Mouse (Mus musculus) myocyte (in vitro differentiated cells): Measurements from ENCODE around the gene Ciz1. TPM values are rescaled to one million over a fixed set of nuclear protein-coding genes. Genes with fewer than 3 reads are reported as not detected.

Source experiments
- H3K27me3 ChIP-seq: one replicate; pipeline ENCODE4 v1.6.1; 2011; ENCODE audit not compliant: control insufficient read depth, insufficient read depth, insufficient read length
- H3K36me3 ChIP-seq: one replicate; pipeline ENCODE4 v1.6.1; 2011; ENCODE audit not compliant: control insufficient read depth, insufficient read depth
- H3K4me2 ChIP-seq: one replicate; pipeline ENCODE4 v1.6.1; 2011; ENCODE audit warnings: low read depth, control low read depth
- H3K4me3 ChIP-seq: one replicate; pipeline ENCODE4 v1.5.1; 2011; ENCODE audit warnings: mild to moderate bottlenecking, control low read depth, moderate library complexity
- H3K79me2 ChIP-seq: one replicate; pipeline ENCODE4 v1.6.1; 2011; ENCODE audit not compliant: control insufficient read depth, insufficient read depth
- H3ac ChIP-seq: one replicate; pipeline ENCODE4 v1.6.1; 2011; ENCODE audit not compliant: control insufficient read depth, insufficient read length
- CEBPB ChIP-seq: IDR thresholded peaks from 2 replicates; pipeline ENCODE4 v1.6.1; 2011; ENCODE audit warnings: mild to moderate bottlenecking, moderate library complexity; ENCODE audit not compliant: poor library complexity, insufficient read depth, severe bottlenecking
- E2F4 ChIP-seq: IDR thresholded peaks from one replicate; pipeline ENCODE4 v1.6.1; 2011; ENCODE audit warnings: mild to moderate bottlenecking, control low read depth, moderate library complexity; ENCODE audit not compliant: insufficient read depth
- MAX ChIP-seq: IDR thresholded peaks from one replicate; pipeline ENCODE4 v1.6.1; 2011; ENCODE audit warnings: low read depth, mild to moderate bottlenecking, control low read depth
- MYOD1 ChIP-seq, 3 experiments: IDR thresholded peaks; one replicate each; pipeline ENCODE4 v1.6.1; 2011; ENCODE audit warnings: control low read depth in 2 of 3, low read depth in 2 of 3, mild to moderate bottlenecking in 2 of 3, moderate library complexity in 1 of 3; ENCODE audit not compliant: insufficient read length in 2 of 3, control insufficient read depth in 1 of 3
- MYOG ChIP-seq, 3 experiments: IDR thresholded peaks; one replicate each; pipeline ENCODE4 v1.6.1; 2011; ENCODE audit warnings: control low read depth in 2 of 3, low read depth in 2 of 3, mild to moderate bottlenecking in 2 of 3; ENCODE audit not compliant: insufficient read length in 2 of 3, control insufficient read depth in 1 of 3, insufficient read depth in 1 of 3
- POLR2A ChIP-seq: IDR thresholded peaks from one replicate; pipeline ENCODE4 v1.6.1; 2011; ENCODE audit warnings: low read depth, mild to moderate bottlenecking, control low read depth, moderate library complexity; ENCODE audit not compliant: insufficient read length
- POLR2AphosphoS2 ChIP-seq: IDR thresholded peaks from one replicate; pipeline ENCODE4 v1.6.1; 2011; ENCODE audit warnings: low read depth, control low read depth; ENCODE audit not compliant: insufficient read length
- REST ChIP-seq: IDR thresholded peaks from one replicate; pipeline ENCODE4 v1.6.1; 2011; ENCODE audit warnings: mild to moderate bottlenecking, control low read depth, moderate library complexity; ENCODE audit not compliant: insufficient read depth, insufficient read length
- SRF ChIP-seq: IDR thresholded peaks from one replicate; pipeline ENCODE4 v1.6.1; 2011; ENCODE audit warnings: low read depth; ENCODE audit not compliant: control insufficient read depth, insufficient read length
- TCF12 ChIP-seq: IDR thresholded peaks from one replicate; pipeline ENCODE4 v1.6.1; 2011; ENCODE audit warnings: mild to moderate bottlenecking, control low read depth; ENCODE audit not compliant: poor library complexity, insufficient read depth, severe bottlenecking
- TCF3 ChIP-seq: IDR thresholded peaks from one replicate; pipeline ENCODE4 v1.6.1; 2011; ENCODE audit warnings: low read depth, control low read depth; ENCODE audit not compliant: insufficient read length
- USF1 ChIP-seq: IDR thresholded peaks from one replicate; pipeline ENCODE4 v1.6.1; 2011; ENCODE audit warnings: low read depth, mild to moderate bottlenecking, control low read depth, moderate library complexity
- polyA plus RNA-seq: library from polyadenylated mRNA; unstranded; fragments of >200 nt; fragmentation: generic; extraction: Trizol; gene quantifications from one replicate; pipeline ENCODE4 v1.2.1, GENCODE M21; 2012; ENCODE audit warnings: missing spikeins

The Ciz1 gene
- polyA plus RNA-seq, 1 experiment = 54.2 TPM

GRCm38 (mm10) chr2:32420066-32420608 lies 68.0 kb downstream of the Ciz1 start:
- Histone ChIP-seq H3K4me3 (no peak overlapping the region), H3K36me3 (peaks cover 23% of the 10 kb centered on the region), H3K27me3 (no peaks in the 10 kb centered on the region), H3K79me2 (peaks cover 22% of the 10 kb centered on the region), H3ac (no peak overlapping the region), H3K4me2 (no peak overlapping the region)
- no peak for TF ChIP-seq MAX
- TF ChIP-seq POLR2A = no peak
- no peak for TF ChIP-seq POLR2AphosphoS2
- TF ChIP-seq CEBPB = no peak
- no peak for TF ChIP-seq E2F4
- no peak for TF ChIP-seq MYOG (IDR thresholded peaks at IDR 0.05; ENCODE audit: control insufficient read depth in 1 of 3, insufficient read depth in 1 of 3, insufficient read length in 2 of 3, low read depth in 2 of 3)
- no peak for TF ChIP-seq USF1
- no peak for TF ChIP-seq REST
- no peak for TF ChIP-seq TCF3
- TF ChIP-seq SRF = no peak
- no peak for TF ChIP-seq TCF12

- H3K36me3 ChIP-seq = peaks cover 23% of the 10 kb centered on the region
- no peaks in the 10 kb centered on the region for H3K27me3 ChIP-seq
- H3ac ChIP-seq = no peak overlapping the region
- H3K4me2 ChIP-seq = no peak overlapping the region
- no peak overlapping the region for H3K4me3 ChIP-seq
- TF ChIP-seq POLR2A (no peak), E2F4 (no peak), MYOD1 (IDR thresholded peaks at IDR 0.05; ENCODE audit: control insufficient read depth in 1 of 3, insufficient read length in 2 of 3, low read depth in 2 of 3) (no peak), MYOG (IDR thresholded peaks at IDR 0.05; ENCODE audit: control insufficient read depth in 1 of 3, insufficient read depth in 1 of 3, insufficient read length in 2 of 3, low read depth in 2 of 3) (no peak), POLR2AphosphoS2 (no peak), TCF12 (no peak), MAX (no peak), TCF3 (no peak)
- H3K79me2 ChIP-seq = peaks cover 22% of the 10 kb centered on the region
These were observed 68.5 kb downstream of the Ciz1 start for GRCm38 (mm10) chr2:32420647-32421046.

- H3K4me3 ChIP-seq = no peak overlapping the region
- no peak for TF ChIP-seq POLR2A
- TF ChIP-seq MYOD1 (IDR thresholded peaks at IDR 0.05; ENCODE audit: control insufficient read depth in 1 of 3, insufficient read length in 2 of 3, low read depth in 2 of 3) = no peak
- TF ChIP-seq CEBPB = no peak
- no peak for TF ChIP-seq MYOG (IDR thresholded peaks at IDR 0.05; ENCODE audit: control insufficient read depth in 1 of 3, insufficient read depth in 1 of 3, insufficient read length in 2 of 3, low read depth in 2 of 3)
- no peak for TF ChIP-seq TCF3
- no peak for TF ChIP-seq SRF
- TF ChIP-seq REST = no peak
- no peak for TF ChIP-seq E2F4
- no peak for TF ChIP-seq TCF12
- no peak for TF ChIP-seq USF1
- TF ChIP-seq POLR2AphosphoS2 = no peak
- TF ChIP-seq MAX = no peak
- peaks cover 32% of the 10 kb centered on the region for H3K79me2 ChIP-seq
- H3K27me3 ChIP-seq = no peaks in the 10 kb centered on the region
- no peak overlapping the region for H3ac ChIP-seq
- peaks cover 23% of the 10 kb centered on the region for H3K36me3 ChIP-seq
- no peak overlapping the region for H3K4me2 ChIP-seq
These were observed 69.7 kb downstream of the Ciz1 start for GRCm38 (mm10) chr2:32421851-32422251.

GRCm38 (mm10) chr2:32423481-32424331 lies 71.6 kb downstream of the Ciz1 start:
- peaks cover 50% of the 10 kb centered on the region for H3K79me2 ChIP-seq
- no peak overlapping the region for H3ac ChIP-seq
- peak overlapping the region; percentile 23 for H3K4me3 ChIP-seq
- peak overlapping the region; percentile 98 for H3K4me2 ChIP-seq
- no peaks in the 10 kb centered on the region for H3K27me3 ChIP-seq
- TF ChIP-seq MAX = no peak
- no peak for TF ChIP-seq USF1
- no peak for TF ChIP-seq MYOD1 (IDR thresholded peaks at IDR 0.05; ENCODE audit: control insufficient read depth in 1 of 3, insufficient read length in 2 of 3, low read depth in 2 of 3)
- no peak for TF ChIP-seq POLR2AphosphoS2
- peak; percentile 38 for TF ChIP-seq POLR2A
- no peak for TF ChIP-seq SRF
- TF ChIP-seq E2F4 = no peak
- peak; percentile 70 for TF ChIP-seq CEBPB
- peaks cover 6% of the 10 kb centered on the region for H3K36me3 ChIP-seq
